Mouse (Mus musculus) c-Kit-positive CD71-negative TER-119-negative erythroid progenitor cells, embryonic 14.5 days (primary cell): ENCODE measurements around the gene Tut4.

ENCODE experiments used
- DNase-seq: peaks from one replicate; pipeline ENCODE4 v3.0.0-alpha.2; 2013; ENCODE audit warnings: low read depth

Gene Tut4

DNA sequence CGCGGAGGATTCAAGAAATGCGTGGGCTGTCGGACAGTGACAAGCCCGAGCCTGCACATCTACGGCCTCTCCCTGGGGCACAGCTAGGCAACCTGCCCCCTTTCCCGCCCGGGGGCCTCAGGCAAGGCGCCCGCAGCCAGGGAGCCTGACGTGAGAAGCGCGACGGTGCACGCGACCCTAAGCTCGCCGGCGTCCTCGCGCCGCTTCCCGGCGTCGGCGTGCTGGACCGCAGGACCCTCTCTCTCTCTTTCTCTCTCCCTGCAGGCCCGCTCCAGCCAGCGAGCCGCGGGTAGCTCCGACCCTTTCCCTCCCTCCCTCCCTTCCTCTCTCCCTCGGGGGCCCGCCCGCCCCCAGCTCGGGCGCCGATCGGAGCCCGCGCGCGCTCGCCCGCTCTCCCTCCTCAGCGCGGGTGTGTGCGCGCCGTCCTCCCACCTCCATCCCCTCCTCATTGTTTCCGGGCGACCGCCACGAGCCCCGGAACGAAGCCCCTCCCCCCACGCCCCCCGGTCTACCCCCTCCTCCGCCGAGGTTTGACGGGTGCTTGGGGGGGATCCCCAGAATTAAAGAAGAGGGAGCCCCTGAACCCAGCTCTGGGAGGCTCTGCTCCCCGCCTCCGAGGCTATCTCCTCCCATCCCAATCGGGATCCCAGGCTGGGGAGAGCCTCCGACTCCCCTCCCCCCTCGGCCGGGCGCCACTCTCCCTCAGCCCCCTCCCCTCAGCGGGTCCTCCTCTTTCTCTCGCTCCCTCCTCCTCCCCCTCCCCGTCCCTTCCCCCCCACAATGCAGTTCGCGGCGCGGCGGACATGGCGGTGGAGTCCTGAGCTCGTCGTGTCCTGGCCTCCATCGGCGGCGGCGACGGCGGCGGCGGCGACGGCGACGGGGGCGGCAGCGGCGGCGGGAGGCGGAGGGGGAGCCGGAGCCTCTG, at the start of gene Tut4:
Gene Tut4, plus strand, starts transcription at position 196 of the 925 bp plus-strand sequence.
- peak; percentile 68 for DNase-seq

DNA sequence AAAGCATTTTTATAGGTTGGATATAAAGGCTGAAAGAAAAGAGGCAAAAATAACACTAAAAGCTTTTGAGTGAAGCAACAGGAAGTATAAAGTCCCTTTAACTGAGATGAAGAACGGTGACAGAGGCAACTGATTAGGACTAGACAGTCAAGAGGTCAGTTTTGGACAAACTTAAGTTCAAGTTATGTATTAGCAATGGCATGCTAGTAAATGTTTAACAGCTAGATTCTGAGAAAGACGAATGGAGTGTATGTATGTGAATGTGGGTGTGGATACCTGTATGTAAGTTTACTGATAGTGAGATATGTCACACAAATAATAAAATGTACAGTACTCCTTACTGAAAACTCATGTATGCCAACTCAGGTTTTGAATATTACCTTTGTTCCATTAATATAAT, 34.6 kb upstream of the Tut4 start:
- DNase-seq = no peak

GRCm38 (mm10) chr4:108427719-108428340, 31.4 kb upstream of the Tut4 start:
- DNase-seq = no peak

GRCm38 (mm10) chr4:108428341-108428721, 30.9 kb upstream of the Tut4 start:
- peak; percentile 20 for DNase-seq

GRCm38 (mm10) chr4:108430656-108431560, 28.3 kb upstream of the Tut4 start:
- no peak for DNase-seq

DNA sequence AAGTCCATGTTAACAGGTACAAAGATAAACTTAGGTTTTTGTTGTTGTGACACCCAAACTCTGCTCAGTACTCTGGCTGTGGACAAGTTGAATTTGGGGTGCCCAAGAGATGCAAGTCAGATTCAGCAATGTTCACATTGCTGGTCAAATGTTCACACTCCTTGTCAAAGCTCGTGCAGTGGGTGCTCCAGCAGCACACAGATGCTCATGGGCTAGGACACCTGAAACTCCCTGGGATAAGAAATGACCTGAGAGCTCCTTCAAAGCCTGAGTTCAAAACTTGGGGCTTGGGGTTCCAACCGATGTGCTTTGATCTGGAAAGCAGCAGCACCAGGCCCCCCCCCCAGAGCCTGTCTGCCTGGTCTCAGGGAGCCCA, 27.7 kb upstream of the Tut4 start:
- no peak for DNase-seq

GRCm38 (mm10) chr4:108433341-108433740, 25.9 kb upstream of the Tut4 start:
- no peak for DNase-seq

GRCm38 (mm10) chr4:108434221-108434620, 25.0 kb upstream of the Tut4 start:
- no peak for DNase-seq

DNA sequence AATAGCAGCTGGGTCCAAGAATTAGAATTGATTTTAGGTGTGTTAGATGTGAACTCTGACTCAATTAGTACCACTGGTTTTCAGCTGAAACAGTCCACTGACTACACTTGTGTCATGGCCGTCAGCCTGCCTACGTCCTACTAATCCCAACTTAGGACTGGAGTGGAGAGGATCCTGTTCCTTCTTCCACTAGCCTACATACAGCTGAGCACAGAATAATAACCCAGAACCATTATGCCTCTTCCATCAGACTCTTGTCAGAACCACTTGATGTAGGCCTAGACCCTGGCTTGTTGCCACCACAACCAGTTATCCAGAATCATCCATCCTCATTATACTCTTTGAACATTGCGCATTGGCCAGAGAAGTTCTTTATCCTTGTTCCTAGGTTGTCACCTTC, 24.4 kb upstream of the Tut4 start:
- DNase-seq = no peak

GRCm38 (mm10) chr4:108435646-108436045, 23.6 kb upstream of the Tut4 start:
- DNase-seq = no peak

DNA sequence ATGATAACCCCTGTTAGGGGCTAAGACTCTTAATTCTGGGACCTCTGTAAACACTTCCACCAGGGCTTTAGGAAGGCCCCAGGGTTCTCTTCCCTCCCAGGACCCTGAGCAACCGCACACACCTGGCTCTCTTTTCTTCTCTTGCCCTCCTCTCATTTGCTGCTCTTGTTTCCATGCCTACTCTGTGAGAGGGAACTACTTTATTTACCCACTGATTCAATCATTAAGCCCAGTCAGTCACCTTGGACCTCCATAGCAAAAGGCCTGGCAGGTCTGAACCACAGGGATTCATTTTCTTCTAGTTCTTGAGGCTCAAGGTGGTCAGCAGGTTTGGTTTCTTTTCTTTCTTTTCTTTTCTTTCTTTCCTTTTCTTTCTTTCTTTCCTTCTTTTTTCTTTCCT, 23.0 kb upstream of the Tut4 start:
- DNase-seq = no peak

GRCm38 (mm10) chr4:108438082-108438840, 21.0 kb upstream of the Tut4 start:
- no peak for DNase-seq

GRCm38 (mm10) chr4:108448091-108448490, 11.1 kb upstream of the Tut4 start:
- DNase-seq = no peak

GRCm38 (mm10) chr4:108456028-108456427, 3.2 kb upstream of the Tut4 start:
- DNase-seq = no peak

GRCm38 (mm10) chr4:108458201-108458741, 955 bp upstream of the Tut4 start:
- peak; percentile 12 for DNase-seq

GRCm38 (mm10) chr4:108460156-108460923, 1.1 kb downstream of the Tut4 start:
- DNase-seq = peak; percentile 51

DNA sequence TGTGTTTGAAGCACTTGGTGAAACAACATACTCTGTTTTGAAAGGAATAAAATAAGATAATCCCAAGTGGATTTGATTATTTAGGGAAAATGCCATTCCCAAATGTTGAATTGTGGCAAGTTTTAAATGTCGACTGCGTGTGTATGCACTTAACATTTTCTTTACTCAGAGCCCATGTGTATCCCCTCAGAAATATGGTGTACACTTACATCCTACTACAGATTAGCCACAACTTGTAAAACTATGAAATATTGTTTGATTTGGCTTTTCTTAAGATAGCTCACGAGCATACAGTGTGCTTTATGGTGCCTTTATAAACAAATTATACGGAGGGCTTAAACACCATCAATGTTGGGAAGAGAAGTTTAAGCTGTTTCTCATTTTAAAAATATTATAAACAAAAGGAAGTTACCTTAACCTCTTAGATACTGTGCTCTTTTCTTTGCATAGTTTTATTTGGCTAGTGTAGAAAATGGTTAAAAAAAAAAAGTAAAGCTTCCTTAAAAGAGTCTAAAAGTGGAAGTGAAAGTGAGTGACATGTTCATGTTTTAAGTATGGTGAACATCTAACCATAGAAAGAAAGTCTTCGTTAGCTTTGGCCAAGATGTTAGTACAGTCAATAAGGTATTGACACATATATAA, 2.2 kb downstream of the Tut4 start:
- peak; percentile 14 for DNase-seq

GRCm38 (mm10) chr4:108473586-108473985, 14.4 kb downstream of the Tut4 start:
- DNase-seq = no peak

GRCm38 (mm10) chr4:108482776-108483175, 23.6 kb downstream of the Tut4 start:
- DNase-seq = no peak

GRCm38 (mm10) chr4:108484230-108484629, 25.0 kb downstream of the Tut4 start:
- no peak for DNase-seq
